Mouse (Mus musculus): ENCODE measurements around the gene Otx2.

Gene Otx2

GRCm38 (mm10) chr14:48668761-48669303, 4.8 kb downstream of the Otx2 start:
- DNase-seq (ENCODE audit: low spot score): no peak

GRCm38 (mm10) chr14:48668051-48668481, 5.6 kb downstream of the Otx2 start:
- no peak for DNase-seq (ENCODE audit: low spot score)

GRCm38 (mm10) chr14:48667396-48667795, 6.2 kb downstream of the Otx2 start:
- DNase-seq (ENCODE audit: low spot score): no peak

GRCm38 (mm10) chr14:48666771-48667170, 6.8 kb downstream of the Otx2 start:
- no peak for DNase-seq (ENCODE audit: low spot score)

GRCm38 (mm10) chr14:48665816-48666661, 7.6 kb downstream of the Otx2 start:
- no peak for DNase-seq (ENCODE audit: low spot score)

- DNase-seq (ENCODE audit: low spot score): no peak
Measured at GRCm38 (mm10) chr14:48664841-48665815, 8.5 kb downstream of the Otx2 start.

GRCm38 (mm10) chr14:48664001-48664810, 9.4 kb downstream of the Otx2 start:
- DNase-seq (ENCODE audit: low spot score): no peak

GRCm38 (mm10) chr14:48663531-48663930, 10.1 kb downstream of the Otx2 start:
- no peak for DNase-seq (ENCODE audit: low spot score)

GRCm38 (mm10) chr14:48662568-48663236, 10.9 kb downstream of the Otx2 start:
- no peak for DNase-seq (ENCODE audit: low spot score)

GRCm38 (mm10) chr14:48661646-48662567, 11.7 kb downstream of the Otx2 start:
- DNase-seq (ENCODE audit: low spot score): no peak

- no peak for DNase-seq (ENCODE audit: low spot score)
Measured at GRCm38 (mm10) chr14:48661151-48661550, 12.5 kb downstream of the Otx2 start.

GRCm38 (mm10) chr14:48660593-48660992, 13.0 kb downstream of the Otx2 start:
- DNase-seq (ENCODE audit: low spot score): no peak

GRCm38 (mm10) chr14:48659661-48660060, 14.0 kb downstream of the Otx2 start:
- no peak for DNase-seq (ENCODE audit: low spot score)

- DNase-seq (ENCODE audit: low spot score): no peak
Measured at GRCm38 (mm10) chr14:48657241-48657640, 16.4 kb downstream of the Otx2 start.

GRCm38 (mm10) chr14:48656711-48657110, 16.9 kb downstream of the Otx2 start:
- DNase-seq (ENCODE audit: low spot score): no peak

GRCm38 (mm10) chr14:48655792-48656550, 17.6 kb downstream of the Otx2 start:
- DNase-seq (ENCODE audit: low spot score): no peak

- DNase-seq (ENCODE audit: low spot score): no peak
Measured at GRCm38 (mm10) chr14:48655073-48655791, 18.4 kb downstream of the Otx2 start.

GRCm38 (mm10) chr14:48654551-48655072, 19.0 kb downstream of the Otx2 start:
- DNase-seq (ENCODE audit: low spot score): no peak

All from layer of hippocampus, adult 11-12 months (tissue).